Mouse (Mus musculus): Measurements from ENCODE around the gene Aldh1a3. TPM values are rescaled to one million over a fixed set of nuclear protein-coding genes. Genes with fewer than 3 reads are reported as not detected.
A peak's percentile ranks its signal among the peaks of the same experiment; 100 is the strongest.

Aldh1a3 gene
- polyA plus RNA-seq, 1 experiment from 2014 or later = 9.6 TPM

- Histone ChIP-seq H3K4me2 (replicated peaks; ENCODE audit: low read depth) (no peak overlapping the region), H3K9me3 (ENCODE audit: control insufficient read depth, low read length) (no peaks in the 10 kb centered on the region), H3K9ac (ENCODE audit: low read length) (no peak overlapping the region), H3K27me3 (ENCODE audit: control insufficient read depth, insufficient read depth, low read length) (no peaks in the 10 kb centered on the region), H3K36me3 (ENCODE audit: control insufficient read depth, insufficient read depth, low read length) (no peaks in the 10 kb centered on the region), H3K4me3 (ENCODE audit: low read depth, low read length) (no peak overlapping the region), H3K4me1 (replicated peaks; ENCODE audit: control insufficient read depth, insufficient read depth) (0 out of 2 replicates have a peak, but pooled peaks cover 2% of the 10 kb centered on the region), H3K27ac (replicated peaks) (no peak overlapping the region)
- DNase-seq (ENCODE audit: low spot score) (no peak), ATAC-seq (ENCODE audit: low FRiP score, low TSS enrichment) (no peak)
- 91% methylated on average over 3 of the region's 3 CpGs for WGBS
- TF ChIP-seq EP300 (optimal IDR thresholded peaks at IDR 0.05) (no peak), CTCF (IDR thresholded peaks at IDR 0.05; ENCODE audit: low read depth) (no peak)
Measured at GRCm38 (mm10) chr7:66373391-66373790, 53.9 kb downstream of the Aldh1a3 start.

- Histone ChIP-seq H3K4me3 (ENCODE audit: low read depth, low read length) (no peak overlapping the region), H3K36me3 (ENCODE audit: control insufficient read depth, insufficient read depth, low read length) (no peaks in the 10 kb centered on the region), H3K9me3 (ENCODE audit: control insufficient read depth, low read length) (no peaks in the 10 kb centered on the region), H3K4me2 (replicated peaks; ENCODE audit: low read depth) (no peak overlapping the region), H3K9ac (ENCODE audit: low read length) (no peak overlapping the region), H3K4me1 (replicated peaks; ENCODE audit: control insufficient read depth, insufficient read depth) (0 out of 2 replicates have a peak, but pooled peaks cover 2% of the 10 kb centered on the region), H3K27ac (replicated peaks) (no peak overlapping the region), H3K27me3 (ENCODE audit: control insufficient read depth, insufficient read depth, low read length) (no peaks in the 10 kb centered on the region)
- DNase-seq (ENCODE audit: low spot score) (no peak), ATAC-seq (ENCODE audit: low FRiP score, low TSS enrichment) (no peak)
- WGBS = 72% methylated on average over 6 of the region's 6 CpGs
- TF ChIP-seq EP300 (optimal IDR thresholded peaks at IDR 0.05) = no peak
- TF ChIP-seq CTCF (IDR thresholded peaks at IDR 0.05; ENCODE audit: low read depth) = no peak
Measured at GRCm38 (mm10) chr7:66370970-66371369, 56.3 kb downstream of the Aldh1a3 start.

DNA sequence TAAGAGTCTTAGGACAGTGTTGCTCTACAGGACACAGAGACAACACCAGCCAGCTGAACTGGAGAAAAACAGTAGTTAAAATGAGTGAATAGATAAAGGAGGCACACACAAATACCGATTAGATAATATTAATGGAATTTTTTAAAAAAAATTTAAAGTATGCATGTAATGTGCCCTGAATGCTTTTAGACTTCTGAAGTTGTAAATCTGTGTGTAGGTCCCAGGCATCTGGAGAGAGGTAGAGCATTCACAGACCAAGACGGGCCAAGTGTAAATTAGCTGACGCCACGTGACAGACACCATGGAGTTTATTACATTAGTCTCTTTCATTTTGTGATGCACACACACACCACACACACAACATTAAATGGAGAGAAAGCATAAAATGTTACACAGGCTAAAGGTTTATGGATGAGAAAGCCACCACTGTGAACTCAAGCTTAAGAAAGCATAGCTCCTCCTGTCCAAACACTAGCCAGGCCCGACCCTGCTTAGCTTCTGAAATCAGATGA, 57.3 kb downstream of the Aldh1a3 start:
- TF ChIP-seq EP300 (optimal IDR thresholded peaks at IDR 0.05) = no peak
- no peak for TF ChIP-seq CTCF (IDR thresholded peaks at IDR 0.05; ENCODE audit: low read depth)
- DNase-seq (ENCODE audit: low spot score) (no peak), ATAC-seq (ENCODE audit: low FRiP score, low TSS enrichment) (no peak)
- no peaks in the 10 kb centered on the region for H3K9me3 ChIP-seq (ENCODE audit: control insufficient read depth, low read length)
- no peak overlapping the region for H3K9ac ChIP-seq (ENCODE audit: low read length)
- no peak overlapping the region for H3K4me3 ChIP-seq (ENCODE audit: low read depth, low read length)
- H3K4me2 ChIP-seq (replicated peaks; ENCODE audit: low read depth) = no peak overlapping the region
- no peak overlapping the region for H3K27ac ChIP-seq (replicated peaks)
- 0 out of 2 replicates have a peak, but pooled peaks cover 2% of the 10 kb centered on the region for H3K4me1 ChIP-seq (replicated peaks; ENCODE audit: control insufficient read depth, insufficient read depth)
- H3K36me3 ChIP-seq (ENCODE audit: control insufficient read depth, insufficient read depth, low read length) = no peaks in the 10 kb centered on the region
- H3K27me3 ChIP-seq (ENCODE audit: control insufficient read depth, insufficient read depth, low read length) = no peaks in the 10 kb centered on the region
- 42% methylated on average over 5 of the region's 5 CpGs for WGBS

GRCm38 (mm10) chr7:66369071-66369933, 58.0 kb downstream of the Aldh1a3 start:
- Histone ChIP-seq H3K36me3 (ENCODE audit: control insufficient read depth, insufficient read depth, low read length) (no peaks in the 10 kb centered on the region; the same call in 1 of the 2 replicates), H3K27me3 (ENCODE audit: control insufficient read depth, insufficient read depth, low read length) (no peaks in the 10 kb centered on the region), H3K4me2 (replicated peaks; ENCODE audit: low read depth) (no peak overlapping the region), H3K4me3 (ENCODE audit: low read depth, low read length) (no peak overlapping the region), H3K9ac (ENCODE audit: low read length) (no peak overlapping the region), H3K9me3 (ENCODE audit: control insufficient read depth, low read length) (no peaks in the 10 kb centered on the region), H3K4me1 (replicated peaks; ENCODE audit: control insufficient read depth, insufficient read depth) (0 out of 2 replicates have a peak, but pooled peaks cover 2% of the 10 kb centered on the region), H3K27ac (replicated peaks) (no peak overlapping the region)
- WGBS = 51% methylated on average over 5 of the region's 5 CpGs
- ATAC-seq (ENCODE audit: low FRiP score, low TSS enrichment) (0 out of 2 replicates have a peak, but pooled peaks have one; percentile 36), DNase-seq (ENCODE audit: low spot score) (no peak)
- TF ChIP-seq EP300 (optimal IDR thresholded peaks at IDR 0.05) = no peak
- no peak for TF ChIP-seq CTCF (IDR thresholded peaks at IDR 0.05; ENCODE audit: low read depth)

DNA sequence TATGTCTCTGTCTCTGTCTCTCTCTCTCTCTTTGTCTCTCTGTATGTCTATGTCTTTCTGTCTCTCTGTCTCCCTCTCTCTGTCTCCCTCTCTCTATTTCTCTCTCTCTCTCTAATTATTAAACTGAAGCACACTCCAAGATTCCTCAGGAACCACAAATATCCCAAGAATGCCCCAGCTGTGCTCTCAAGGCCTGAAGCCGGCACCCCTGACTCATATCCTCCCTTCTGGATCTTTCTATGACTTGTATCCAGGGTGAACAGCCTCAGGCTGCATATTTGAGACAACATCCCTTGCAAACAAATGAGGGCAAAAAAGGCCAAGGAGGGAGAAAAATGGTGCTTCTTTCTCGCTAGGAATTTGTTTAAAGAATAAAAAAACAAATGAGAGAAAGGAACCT, 61.4 kb downstream of the Aldh1a3 start, which contains the start of gene Gm10974:
Gene Gm10974, plus strand, starts transcription at position 2 of the 400 bp plus-strand sequence.
- 20% methylated on average over 2 of the region's 2 CpGs for WGBS
- no peaks in the 10 kb centered on the region for H3K9me3 ChIP-seq (ENCODE audit: control insufficient read depth, low read length)
- TF ChIP-seq CTCF (IDR thresholded peaks at IDR 0.05; ENCODE audit: low read depth) (no peak), EP300 (optimal IDR thresholded peaks at IDR 0.05) (no peak)
- no peaks in the 10 kb centered on the region; the same call in 1 of the 2 replicates for H3K36me3 ChIP-seq (ENCODE audit: control insufficient read depth, insufficient read depth, low read length)
- no peak within 1 kb of the TSS for H3K27ac ChIP-seq (replicated peaks)
- no peak within 1 kb of the TSS for H3K4me2 ChIP-seq (replicated peaks; ENCODE audit: low read depth)
- no peak within 1 kb of the TSS for H3K4me3 ChIP-seq (ENCODE audit: low read depth, low read length)
- DNase-seq (ENCODE audit: low spot score) (no peak), ATAC-seq (ENCODE audit: low FRiP score, low TSS enrichment) (peak; percentile 63; the same call in 1 of the 2 replicates)
- no peaks in the 10 kb centered on the region for H3K27me3 ChIP-seq (ENCODE audit: control insufficient read depth, insufficient read depth, low read length)
- 0 out of 2 replicates have a peak, but pooled peaks cover 2% of the 10 kb centered on the region for H3K4me1 ChIP-seq (replicated peaks; ENCODE audit: control insufficient read depth, insufficient read depth)
- no peak within 1 kb of the TSS for H3K9ac ChIP-seq (ENCODE audit: low read length)

All from stomach, postnatal 0 days (tissue).